Mouse (Mus musculus) adrenal gland, postnatal 10 days (tissue): ENCODE results near the gene Chit1. TPM values are rescaled to one million over a fixed set of nuclear protein-coding genes. Genes with fewer than 3 reads are reported as not detected.

ENCODE experiments used
- DNase-seq: peaks from one replicate; pipeline ENCODE4 v3.0.0; 2021; ENCODE audit warnings: mixed read lengths
- total RNA-seq, 2 experiments: library from RNA; stranded (reverse); gene quantifications; 2 replicates each; pipeline ENCODE4 v1.2.3; 2021

The Chit1 gene
- total RNA-seq, 2 experiments from 2014 or later: 0.15 TPM; not detected in 1

DNA sequence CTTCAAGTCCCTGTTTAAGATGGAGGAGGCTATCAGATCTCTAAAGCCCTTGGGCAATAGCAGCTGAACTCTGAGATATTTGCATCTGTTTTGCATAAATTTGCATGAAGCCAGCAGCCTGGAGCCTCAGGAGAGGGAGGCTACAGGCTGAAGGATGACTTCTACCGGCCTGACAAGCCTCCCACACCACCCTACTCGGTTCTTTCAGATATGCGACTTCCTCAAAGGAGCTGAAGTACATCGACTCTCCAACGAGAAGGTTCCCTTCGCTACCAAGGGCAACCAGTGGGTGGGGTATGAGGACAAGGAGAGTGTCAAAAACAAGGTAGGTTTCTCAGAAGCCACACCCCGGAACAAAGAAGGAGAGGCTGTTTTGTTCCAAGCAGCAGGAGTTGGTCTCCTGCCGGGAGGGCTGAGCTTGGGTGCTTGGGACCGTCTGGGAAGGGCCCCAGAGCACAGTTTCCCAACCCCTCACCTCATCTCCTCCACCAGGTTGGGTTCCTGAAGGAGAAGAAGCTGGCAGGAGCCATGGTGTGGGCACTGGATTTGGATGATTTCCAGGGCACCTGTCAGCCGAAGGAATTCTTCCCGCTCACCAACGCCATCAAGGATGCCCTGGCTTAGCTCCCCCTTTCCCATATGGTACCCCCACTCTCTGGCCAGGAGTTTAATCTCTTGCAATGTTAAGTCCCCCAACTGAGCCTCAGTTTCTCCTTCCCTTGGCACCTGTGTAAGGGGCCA lies 78.1 kb downstream of the Chit1 start:
- no peak for DNase-seq

DNA sequence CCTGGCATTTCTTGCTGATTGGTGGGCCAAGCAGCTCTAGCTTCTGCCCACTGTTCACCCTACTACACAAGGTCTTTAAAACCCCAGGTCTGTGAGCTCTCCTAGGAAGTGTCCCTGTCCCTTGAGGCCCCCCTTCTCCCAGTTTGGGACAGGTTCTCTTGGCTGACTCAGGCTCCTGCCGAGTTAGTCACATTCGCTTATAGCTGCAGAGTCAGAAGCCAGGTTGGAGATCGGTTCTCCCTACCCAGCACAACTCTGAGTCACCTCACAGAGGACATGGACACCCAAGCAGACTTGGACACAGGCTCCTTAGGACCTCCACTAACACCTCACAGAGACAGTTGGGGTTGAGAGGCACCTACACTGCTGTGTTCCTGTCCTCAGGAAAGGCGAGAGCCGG lies 80.2 kb downstream of the Chit1 start:
- no peak for DNase-seq

DNA sequence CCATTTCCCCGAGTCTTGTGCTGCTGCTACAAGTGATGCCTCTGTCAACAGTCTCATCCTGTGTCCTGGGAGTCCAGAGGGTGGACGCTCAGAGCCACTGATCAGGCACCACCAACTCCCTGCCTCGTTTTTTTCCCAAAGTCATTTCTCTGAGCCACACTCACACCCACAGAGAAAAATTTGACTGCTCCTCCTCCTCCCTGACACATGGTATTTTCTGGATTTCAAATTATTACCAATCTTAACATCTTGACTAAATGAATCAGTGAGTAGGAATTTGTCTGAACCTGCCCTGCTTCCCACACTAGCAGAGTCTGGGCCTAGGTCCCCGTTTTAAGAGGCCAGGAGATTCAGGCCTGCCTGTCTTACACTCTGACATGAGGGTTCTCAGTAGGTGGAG lies 81.0 kb downstream of the Chit1 start:
- DNase-seq: no peak

DNA sequence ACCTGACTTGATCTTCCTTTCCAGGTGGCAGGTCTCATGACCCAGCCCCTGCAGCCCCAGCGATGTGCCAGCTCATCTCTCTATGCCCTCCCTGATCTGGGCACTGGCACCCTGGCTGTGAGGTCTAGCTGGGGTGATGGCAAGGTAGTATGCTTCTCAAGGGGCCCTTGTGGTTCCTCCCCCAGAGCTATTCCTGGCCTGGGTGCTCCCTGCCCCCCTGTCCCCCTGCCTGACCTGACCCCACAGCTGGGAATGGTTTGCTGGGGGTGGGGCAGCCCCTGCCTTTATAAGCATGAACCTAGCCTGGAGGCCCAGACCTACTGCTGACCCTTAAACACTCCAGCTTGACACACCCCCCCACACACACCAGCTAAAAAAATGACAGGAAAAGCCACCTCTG lies 82.1 kb downstream of the Chit1 start, which contains the start of gene Mybph:
Gene Mybph, plus strand, starts transcription at position 323 of the 400 bp plus-strand sequence.
- DNase-seq: no peak

DNA sequence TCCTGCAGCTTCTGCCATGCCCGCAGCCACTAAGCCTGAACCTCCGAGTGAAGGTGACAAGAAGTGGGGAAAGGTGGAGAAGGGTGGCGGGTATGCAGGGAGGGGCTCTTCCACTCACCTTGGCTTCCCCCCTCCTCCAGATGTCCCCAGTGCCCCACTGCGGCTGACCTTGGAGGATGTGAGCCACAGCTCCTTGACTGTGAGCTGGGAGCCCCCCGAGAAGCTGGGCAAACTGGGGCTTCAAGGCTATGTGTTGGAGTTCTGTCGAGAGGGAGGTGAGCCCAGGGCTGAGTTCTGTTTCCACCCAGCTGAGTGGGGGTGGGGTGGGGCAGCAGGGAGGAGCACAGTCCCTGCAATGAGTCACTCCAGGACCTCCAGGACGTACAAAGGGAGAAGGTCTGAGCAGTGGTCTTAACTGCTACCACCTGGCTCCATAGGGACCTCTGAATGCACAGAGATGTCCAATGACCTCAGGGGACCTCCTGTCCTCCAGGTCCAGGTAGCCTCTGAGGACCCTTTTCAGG lies 82.7 kb downstream of the Chit1 start:
- no peak for DNase-seq

DNA sequence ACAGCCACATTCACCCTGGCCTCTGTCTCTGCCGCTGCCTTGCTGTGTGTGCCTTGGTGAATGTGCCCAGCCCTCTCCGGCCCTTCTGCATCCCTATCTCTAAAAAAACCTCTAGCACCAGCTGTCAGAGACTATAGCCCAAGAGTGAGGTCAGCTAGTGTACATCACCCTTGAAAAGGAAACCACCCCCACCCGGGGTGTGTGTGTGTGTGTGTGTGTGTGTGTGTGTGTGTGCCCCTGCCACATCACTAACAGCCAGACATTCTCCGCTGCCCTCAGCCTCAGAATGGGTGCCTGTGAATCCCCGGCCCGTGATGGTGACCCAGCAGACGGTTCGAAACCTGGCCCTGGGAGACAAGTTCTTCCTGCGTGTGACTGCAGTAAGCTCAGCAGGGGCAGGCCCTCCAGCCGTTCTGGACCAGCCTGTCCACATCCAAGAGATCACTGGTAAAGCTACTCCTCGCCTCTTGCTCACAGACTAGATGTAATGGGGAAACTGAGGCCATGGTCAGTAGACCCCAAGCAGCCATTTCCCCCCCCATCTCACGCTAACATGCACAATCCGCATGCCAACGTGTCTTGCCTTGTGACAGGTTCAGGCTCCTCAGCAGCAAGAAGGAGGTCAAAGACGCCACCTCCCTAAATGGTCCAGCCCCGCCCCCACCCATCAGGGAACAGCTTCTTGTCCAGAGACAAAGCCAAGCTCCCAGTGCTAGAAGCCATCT lies 83.4 kb downstream of the Chit1 start:
- no peak for DNase-seq

DNA sequence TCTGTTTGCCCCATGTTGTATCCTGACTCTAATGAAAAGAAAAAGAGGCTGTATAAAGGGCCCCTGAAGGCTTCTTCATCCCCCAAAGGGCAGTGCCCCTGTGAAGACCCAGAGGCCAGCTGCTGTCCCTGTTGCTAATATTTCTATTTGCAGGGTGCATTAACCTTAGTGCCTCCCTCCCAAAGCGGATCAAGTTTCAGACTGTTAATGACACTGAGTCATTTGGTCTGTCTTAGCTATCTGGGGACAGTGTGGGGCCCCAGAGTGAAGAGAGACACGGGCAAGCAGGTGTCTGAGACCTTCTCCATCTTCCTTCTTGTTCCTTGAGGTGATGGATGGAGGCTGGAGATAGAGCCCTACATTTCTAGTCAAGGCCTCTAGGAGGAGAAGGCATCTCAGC lies 84.1 kb downstream of the Chit1 start:
- DNase-seq: no peak

DNA sequence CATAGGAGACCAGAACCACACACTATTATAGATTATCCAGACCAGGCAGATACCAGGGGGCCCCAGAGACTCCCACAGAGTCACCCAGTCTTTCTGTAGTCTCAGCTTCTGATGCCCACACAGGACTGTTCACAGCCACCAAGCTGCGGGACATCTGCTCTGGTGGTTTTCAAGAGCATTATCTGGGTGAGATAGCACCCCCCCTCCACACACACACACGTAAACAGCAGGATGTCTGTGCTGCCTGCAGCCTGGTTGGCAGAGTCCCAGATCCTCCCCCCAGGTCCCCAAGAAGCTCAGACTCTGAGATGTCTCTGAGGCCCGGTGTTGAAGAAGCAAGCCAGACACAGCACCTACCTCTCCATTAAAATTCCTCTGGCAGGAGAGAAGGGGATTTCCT lies 84.5 kb downstream of the Chit1 start:
- no peak for DNase-seq

DNA sequence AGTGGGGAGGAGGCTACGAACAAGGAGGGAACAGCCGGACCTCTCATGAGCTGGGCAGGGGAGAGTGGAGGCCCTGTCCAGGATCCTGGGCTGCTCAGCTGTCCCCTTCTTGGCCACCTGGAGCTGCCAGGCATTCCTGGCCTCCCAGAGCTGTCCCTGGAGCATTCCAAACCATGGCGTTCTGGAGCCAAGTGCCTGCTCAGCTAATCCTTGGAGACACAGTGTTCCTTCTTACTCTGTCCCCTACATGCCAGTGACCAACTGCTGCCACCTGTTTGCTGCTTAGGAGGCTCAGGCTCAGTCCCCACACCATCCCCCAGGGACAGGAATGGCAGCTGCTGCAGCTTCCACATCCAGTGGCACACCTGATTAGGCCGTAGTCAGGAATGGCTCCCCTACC lies 84.9 kb downstream of the Chit1 start:
- peak; percentile 51 for DNase-seq

DNA sequence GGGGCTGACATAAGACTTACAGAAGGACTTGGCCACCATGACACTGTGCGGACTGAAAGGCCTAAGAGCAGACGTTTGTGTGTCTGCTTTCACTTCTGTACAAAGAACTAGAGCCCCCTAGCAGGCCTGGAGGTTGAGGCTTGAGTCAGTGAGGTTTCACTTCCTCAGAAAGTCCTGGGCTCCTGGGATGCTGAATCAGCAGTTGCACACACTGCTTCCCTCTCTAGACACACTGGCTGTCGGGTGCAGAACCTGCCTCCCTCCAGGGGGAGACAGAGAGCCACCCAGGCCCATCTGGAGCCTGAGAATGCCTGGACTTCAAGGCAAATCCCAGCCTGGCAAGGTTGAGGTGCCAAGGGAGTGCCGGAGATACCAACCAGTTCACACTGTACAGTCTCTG lies 85.3 kb downstream of the Chit1 start:
- DNase-seq: peak; percentile 90

DNA sequence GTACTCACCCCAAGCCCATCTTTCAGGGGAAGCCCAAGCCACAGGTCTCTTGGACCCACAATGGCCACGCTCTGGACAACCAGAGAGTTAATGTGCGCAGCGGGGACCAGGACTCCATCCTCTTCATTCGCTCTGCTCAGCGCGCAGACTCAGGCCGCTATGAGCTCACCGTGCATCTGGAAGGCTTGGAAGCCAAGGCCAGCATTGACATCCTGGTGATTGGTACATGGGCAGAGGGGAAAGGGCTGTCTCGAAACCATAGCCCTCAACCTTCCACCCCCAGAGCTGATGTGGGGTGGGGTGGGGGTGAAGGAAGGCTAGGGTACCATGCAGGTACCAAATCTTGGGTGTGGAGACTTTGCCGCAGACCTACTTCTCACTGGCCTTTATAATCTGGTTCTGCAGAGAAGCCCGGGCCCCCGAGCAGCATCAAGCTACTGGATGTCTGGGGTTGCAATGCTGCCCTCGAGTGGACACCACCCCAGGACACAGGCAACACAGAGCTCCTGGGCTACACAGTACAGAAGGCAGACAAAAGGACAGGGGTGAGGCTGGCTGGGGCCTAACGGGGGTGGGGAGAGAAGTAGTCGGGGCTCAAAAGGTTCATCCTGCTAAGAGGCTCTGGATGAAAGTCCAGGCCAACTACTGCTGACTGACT lies 86.4 kb downstream of the Chit1 start:
- no peak for DNase-seq

DNA sequence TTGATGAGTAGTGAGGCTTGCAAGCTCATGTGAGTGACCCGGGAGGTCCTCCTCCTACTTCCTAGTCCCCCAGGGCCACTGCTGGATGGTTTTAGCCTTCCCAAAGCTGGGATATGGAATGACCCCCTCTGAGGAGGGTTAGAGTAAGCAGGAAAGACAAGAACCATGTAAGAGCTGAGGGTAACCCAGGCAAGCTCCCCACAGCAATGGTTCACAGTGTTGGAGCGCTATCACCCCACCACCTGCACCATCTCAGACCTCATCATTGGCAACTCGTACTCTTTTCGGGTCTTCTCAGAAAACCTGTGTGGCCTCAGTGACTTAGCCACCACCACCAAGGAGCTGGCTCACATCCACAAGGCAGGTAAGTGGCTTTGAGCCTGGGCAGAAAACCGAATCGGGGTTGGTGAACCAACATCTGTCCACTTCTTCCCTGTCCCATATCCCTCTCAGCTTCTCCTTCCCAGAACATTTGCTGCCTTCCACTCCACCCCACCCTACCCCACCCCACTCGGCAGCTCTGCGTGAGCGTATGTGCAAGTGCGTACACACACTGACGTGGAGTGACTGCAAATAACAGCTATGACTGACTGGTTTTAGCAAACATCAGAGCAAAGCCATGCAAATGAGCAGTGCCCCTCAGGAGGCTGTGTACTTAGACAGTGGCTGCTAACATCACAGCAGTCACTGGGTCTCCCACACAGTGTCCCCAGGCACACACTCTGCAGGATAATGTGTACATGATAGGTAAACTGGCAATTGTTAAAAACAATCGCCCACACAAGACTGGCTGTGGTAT lies 87.4 kb downstream of the Chit1 start:
- DNase-seq: no peak

DNA sequence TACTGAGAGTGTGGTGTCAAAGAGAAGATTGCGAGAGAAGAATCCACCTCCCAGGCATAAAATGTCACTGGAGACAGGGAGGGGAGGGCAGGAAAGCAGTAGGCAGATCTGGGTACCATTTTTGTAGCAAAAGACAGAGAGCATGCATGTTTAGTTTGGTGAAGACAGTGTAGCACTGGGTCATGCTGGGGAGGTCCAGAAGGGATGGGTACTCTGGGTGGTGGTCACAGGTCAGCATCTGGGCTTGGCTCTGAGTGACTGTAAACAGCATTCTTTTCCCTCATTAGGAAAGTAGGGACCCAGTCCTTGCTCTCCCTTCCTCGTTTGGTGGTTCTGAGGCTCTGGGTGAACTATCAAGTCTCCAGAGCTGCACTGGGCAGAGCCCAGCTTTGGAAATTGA lies 89.4 kb downstream of the Chit1 start:
- DNase-seq: no peak

Other genes with a start within 250 kb of the Chit1 start
- gene Optc, start 203.2 kb upstream of the Chit1 start, total RNA-seq: 1 to 10 TPM; 1.7 to 2.5 TPM
- 10 to 100 TPM; 56.9 to 74.1 TPM for gene Prelp, start 189.8 kb upstream of the Chit1 start, total RNA-seq
- 10 to 100 TPM; 17.4 to 22.2 TPM for gene Fmod, start 74.0 kb upstream of the Chit1 start, total RNA-seq
- 10 to 100 TPM; 32.4 to 58.1 TPM for gene Btg2, start 32.1 kb upstream of the Chit1 start, total RNA-seq
- gene Chil1, start 70.9 kb downstream of the Chit1 start, total RNA-seq: 1 to 10 TPM; 1.4 to 2.4 TPM
- 1 to 10 TPM; 4.2 to 5.0 TPM for gene Mybph, start 82.2 kb downstream of the Chit1 start, total RNA-seq
- 10 to 100 TPM; 70.4 to 83.0 TPM for gene Adora1, start 124.2 kb downstream of the Chit1 start, total RNA-seq
- gene Myog, start 178.7 kb downstream of the Chit1 start, total RNA-seq: 1 to 10 TPM; 2.0 to 9.6 TPM
- gene Ppfia4, start 221.7 kb downstream of the Chit1 start, total RNA-seq: 1 to 10 TPM; 1.5 to 3.0 TPM